In genomic region chr12:112859930-112860329, GRCm38 (mm10) we compare ENCODE assay signal across 13 mouse cellular contexts. TPM values are rescaled to one million over a fixed set of nuclear protein-coding genes. Genes with fewer than 3 reads are reported as not detected.
A peak's percentile ranks its signal among the peaks of the same experiment; 100 is the strongest.
DNase-seq lines count a peak whose midpoint lies in the region; ATAC-seq and TF ChIP-seq lines count a peak whose summit lies in the region.
"Had no signal": no experiment of that assay in that cellular context is flagged by ENCODE, and none has a peak within 500 bp of the region (broad histone marks: within the 10 kb centered on the region; RNA-seq: fewer than 3 reads in every experiment).

No protein-coding gene starts in this region.

- 69% methylated on average over 8 of the region's 8 CpGs for WGBS in heart, postnatal 0 days

- no peaks in the 10 kb centered on the region for H3K27me3 ChIP-seq in heart, postnatal 0 days (ENCODE audit: control insufficient read depth, insufficient read depth, low read length)

- no peak for TF ChIP-seq CTCF in heart, postnatal 0 days (IDR thresholded peaks at IDR 0.05; ENCODE audit: low read depth)

- H3K36me3 ChIP-seq in heart, postnatal 0 days (replicated peaks; ENCODE audit: control insufficient read depth, insufficient read depth, low read length), result no peaks in the 10 kb centered on the region
- H3K36me3 ChIP-seq: heart, embryonic 10.5 days had no signal

- H3K27ac ChIP-seq in heart, postnatal 0 days (ENCODE audit: low read depth), result no peak overlapping the region; the same call in 1 of the 2 replicates
- H3K27ac ChIP-seq: heart, embryonic 10.5 days; layer of hippocampus, adult 2 months; stomach, postnatal 0 days had no signal

- TF ChIP-seq EP300 in heart, postnatal 0 days (IDR thresholded peaks at IDR 0.05; ENCODE audit: low read depth), result no peak

- DNase-seq in heart, postnatal 0 days (ENCODE audit: low spot score), result no peak
- DNase-seq in heart, postnatal 25 days (ENCODE audit: low spot score), result no peak
- DNase-seq in CD4-positive, CD25-positive, alpha-beta regulatory T cell, adult 2 months (ENCODE audit: low read depth, low spot score), result peak; percentile 90
- peak; percentile 73 to 79 for DNase-seq in spleen, postnatal 36 days (ENCODE audit: low spot score in 2 of 2)
- no peak for DNase-seq in layer of hippocampus, adult 18-20 months (ENCODE audit: low spot score in 2 of 2)
- DNase-seq in cerebellum, adult 18-20 months, result no peak
- DNase-seq in adrenal gland, adult 8-10 months, result no peak

- no peak overlapping the region; the same call in 1 of the 2 replicates for H3K4me3 ChIP-seq in heart, postnatal 0 days (ENCODE audit: low read depth, low read length)
- H3K4me3 ChIP-seq: erythroblast, embryonic 14.5 days; heart, embryonic 10.5 days; layer of hippocampus, adult 2 months had no signal

- ATAC-seq in heart, postnatal 0 days (ENCODE audit: insufficient read depth, low read depth), result no peak
- ATAC-seq in granulocyte monocyte progenitor cell, adult 5-6 weeks (replicated peaks; ENCODE audit: poor library complexity, severe bottlenecking), result peak; percentile 18

- H3K9ac ChIP-seq in heart, postnatal 0 days (replicated peaks; ENCODE audit: low read depth, low read length), result no peak overlapping the region

- H3K4me1 ChIP-seq in heart, postnatal 0 days (ENCODE audit: control insufficient read depth, insufficient read depth), result no peaks in the 10 kb centered on the region

- no peaks in the 10 kb centered on the region for H3K9me3 ChIP-seq in heart, postnatal 0 days (replicated peaks; ENCODE audit: control insufficient read depth, low read length)
- H3K9me3 ChIP-seq: heart, embryonic 10.5 days had no signal

- peak overlapping the region; percentile 10; the same call in 1 of the 2 replicates for H3K4me2 ChIP-seq in heart, postnatal 0 days (ENCODE audit: low read depth, low read length)

- intact Hi-C loops in heart, postnatal 25 days (cut with DNase I), result no loop called here

RNA-seq across cellular contexts. Expression of gene Gpr132, which starts 8.1 kb away (rescaled TPM):
- 0.38 TPM in 1 of 2 replicates, not detected in the other for total RNA-seq in heart, postnatal 0 days (2014; rRNA removed; ENCODE audit: low replicate concordance)
- polyA plus RNA-seq in heart, postnatal 0 days (2015; fragmentation: Nextera tagmentation; extraction: Ambion mirVana), result 0.04 TPM in 1 of 2 replicates, not detected in the other
- total RNA-seq in heart, postnatal 25 days (2021), result under 1 TPM in 1 of 2 experiments, not detected in 1; 0.23 TPM
- 10.4 and 20.5 TPM in 2 replicates for total RNA-seq in granulocyte monocyte progenitor cell, adult 5-6 weeks (2014; fragmentation: Nextera tagmentation)
- 5.8 and 6.2 TPM in 2 replicates for total RNA-seq in granulocyte monocyte progenitor cell, adult 5-6 weeks (2017)
- not detected for total RNA-seq in layer of hippocampus, adult 18-20 months (2021)
- total RNA-seq in adrenal gland, adult 8-10 months (2022), result under 1 TPM; 0.42 to 0.80 (median 0.56) TPM
- total RNA-seq: layer of hippocampus, adult 2 months had no signal
- polyA plus RNA-seq: limb, embryonic 11.5 days had no signal

RNA-seq across cellular contexts. Expression of gene Cdca4, which starts 30.7 kb away (rescaled TPM):
- 27.7 and 32.2 TPM in 2 replicates for total RNA-seq in heart, postnatal 0 days (2014; rRNA removed; ENCODE audit: low replicate concordance)
- 18.6 and 19.1 TPM in 2 replicates for polyA plus RNA-seq in heart, postnatal 0 days (2015; fragmentation: Nextera tagmentation; extraction: Ambion mirVana)
- 1 to 10 TPM; 6.4 to 7.6 TPM for total RNA-seq in heart, postnatal 25 days (2021)
- total RNA-seq in granulocyte monocyte progenitor cell, adult 5-6 weeks (2014; fragmentation: Nextera tagmentation), result 65.6 and 66.5 TPM in 2 replicates
- 61.9 and 64.3 TPM in 2 replicates for total RNA-seq in granulocyte monocyte progenitor cell, adult 5-6 weeks (2017)
- total RNA-seq in layer of hippocampus, adult 18-20 months (2021), result 10 to 100 TPM in 1 of 2 experiments, 1 to 10 TPM in 1; 7.4 to 10.0 TPM
- total RNA-seq in adrenal gland, adult 8-10 months (2022), result 10 to 100 TPM; 11.7 to 14.7 (median 13.6) TPM

RNA-seq across cellular contexts. Expression of gene Clba1, which starts 51.2 kb away (rescaled TPM):
- 7.1 and 9.4 TPM in 2 replicates for total RNA-seq in heart, postnatal 0 days (2014; rRNA removed; ENCODE audit: low replicate concordance)
- polyA plus RNA-seq in heart, postnatal 0 days (2015; fragmentation: Nextera tagmentation; extraction: Ambion mirVana), result 6.7 and 8.2 TPM in 2 replicates
- 1 to 10 TPM; 1.5 to 1.9 TPM for total RNA-seq in heart, postnatal 25 days (2021)
- 1.7 and 2.4 TPM in 2 replicates for total RNA-seq in granulocyte monocyte progenitor cell, adult 5-6 weeks (2014; fragmentation: Nextera tagmentation)
- 0.30 and 1.2 TPM in 2 replicates for total RNA-seq in granulocyte monocyte progenitor cell, adult 5-6 weeks (2017)
- total RNA-seq in layer of hippocampus, adult 18-20 months (2021), result 10 to 100 TPM; 11.4 to 14.2 TPM
- total RNA-seq in adrenal gland, adult 8-10 months (2022), result 10 to 100 TPM; 10.6 to 16.1 (median 14.0) TPM
- polyA plus RNA-seq: erythroblast, embryonic 14.5 days had no signal

RNA-seq across cellular contexts. Expression of gene Ahnak2, which starts 57.5 kb away (rescaled TPM):
- 6.8 and 10.5 TPM in 2 replicates for total RNA-seq in heart, postnatal 0 days (2014; rRNA removed; ENCODE audit: low replicate concordance)
- 2.3 and 2.4 TPM in 2 replicates for polyA plus RNA-seq in heart, postnatal 0 days (2015; fragmentation: Nextera tagmentation; extraction: Ambion mirVana)
- 10 to 100 TPM; 15.3 to 16.5 TPM for total RNA-seq in heart, postnatal 25 days (2021)
- not detected in 2 replicates for total RNA-seq in granulocyte monocyte progenitor cell, adult 5-6 weeks (2014; fragmentation: Nextera tagmentation)
- total RNA-seq in granulocyte monocyte progenitor cell, adult 5-6 weeks (2017), result not detected in 2 replicates
- 1 to 10 TPM; 3.4 to 3.8 TPM for total RNA-seq in layer of hippocampus, adult 18-20 months (2021)
- total RNA-seq in adrenal gland, adult 8-10 months (2022), result 10 to 100 TPM in 3 of 4 experiments, 1 to 10 TPM in 1; 7.6 to 17.7 (median 14.5) TPM

Comparison
In these comparisons a context has a peak if more than half of its experiments do, and no peak if none do; other contexts are left out.
1. DNase-seq: peak in CD4-positive, CD25-positive, alpha-beta regulatory T cell, adult 2 months (single experiment) and spleen, postnatal 36 days (2 of 2); none in heart, postnatal 0 days (single experiment), heart, postnatal 25 days (single experiment), layer of hippocampus, adult 18-20 months (0 of 2), cerebellum, adult 18-20 months (0 of 2) and adrenal gland, adult 8-10 months (single experiment).